Mouse (Mus musculus) bone marrow macrophage, adult 2 months (primary cell): ENCODE measurements at regions not wholly inside any gene's neighbourhood (a gene's known extent, or its start where the extent isn't known, plus 50 kb on each side); places are given as distances from the start of the nearest gene placed in this dataset.

ENCODE experiments used
- CTCF ChIP-seq: IDR thresholded peaks from 2 replicates; pipeline ENCODE4 v1.5.1; 2012; ENCODE audit warnings: low read depth, mild to moderate bottlenecking, low read length, moderate library complexity
- POLR2A ChIP-seq: IDR thresholded peaks from 2 replicates; pipeline ENCODE4 v1.6.1; 2012; ENCODE audit warnings: mild to moderate bottlenecking, low read depth, low read length, borderline replicate concordance

DNA sequence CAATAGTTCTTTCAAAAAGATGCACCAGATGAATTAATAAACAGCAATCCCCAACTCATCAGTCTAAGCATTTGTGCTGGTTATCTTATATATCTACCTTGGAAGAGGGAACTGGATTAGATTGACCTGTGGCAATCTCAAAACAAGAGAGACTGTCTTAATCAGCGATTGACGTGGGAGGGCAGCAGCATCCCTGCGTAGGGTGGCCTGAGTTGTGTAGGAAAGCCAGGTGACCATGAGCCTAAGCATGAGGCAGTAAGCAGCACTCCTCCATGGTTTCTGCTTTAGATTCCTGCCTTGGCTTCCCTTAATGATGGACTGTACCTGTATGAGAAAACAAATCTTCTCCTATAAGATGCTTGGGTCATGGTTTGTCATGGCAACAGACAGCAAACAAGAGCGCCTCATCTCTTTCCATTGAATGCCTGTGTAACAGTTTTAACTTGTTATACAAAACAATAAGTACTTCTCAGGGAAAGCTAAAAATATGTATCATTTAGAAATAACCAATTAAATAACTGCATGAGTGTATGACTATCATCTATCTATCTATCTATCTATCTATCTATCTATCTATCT lies 1311.5 kb upstream of the A1bg start:
- TF ChIP-seq CTCF (no peak), POLR2A (no peak)
